In genomic region chr3:98080630-98081029, GRCm38 (mm10) we compare ENCODE assay signal across 15 mouse cellular contexts.
"Had no signal": no experiment of that assay in that cellular context is flagged by ENCODE, and none has a peak within 500 bp of the region (broad histone marks: within the 10 kb centered on the region; RNA-seq: fewer than 3 reads in every experiment).

No protein-coding gene starts in this region.

- H3K27me3 ChIP-seq: intestine, embryonic 15.5 days; kidney, embryonic 15.5 days; limb, embryonic 12.5 days; limb, embryonic 15.5 days had no signal

- ATAC-seq: intestine, embryonic 15.5 days had no signal

- H3K9ac ChIP-seq: intestine, embryonic 15.5 days; kidney, embryonic 15.5 days; limb, embryonic 12.5 days; limb, embryonic 15.5 days; liver, embryonic 14.5 days; lung, embryonic 14.5 days had no signal

- H3K4me3 ChIP-seq: intestine, embryonic 15.5 days; kidney, embryonic 15.5 days; limb, embryonic 12.5 days; limb, embryonic 15.5 days had no signal

- DNase-seq: kidney, adult 11 months; kidney, adult 8-10 months; kidney, postnatal 10 days; kidney, postnatal 36 days; left cerebral cortex, postnatal 4 days; lung, embryonic 14.5 days; lung, postnatal 10 days; midbrain, embryonic 14.5 days; thymus, postnatal 25 days had no signal

- H3K27ac ChIP-seq: intestine, embryonic 15.5 days; limb, embryonic 12.5 days; limb, embryonic 15.5 days; liver, embryonic 14.5 days had no signal

- H3K4me2 ChIP-seq: intestine, embryonic 15.5 days; kidney, embryonic 15.5 days; limb, embryonic 12.5 days; limb, embryonic 15.5 days; lung, embryonic 14.5 days; midbrain, embryonic 11.5 days had no signal

- H3K9me3 ChIP-seq: intestine, embryonic 15.5 days; kidney, embryonic 15.5 days; limb, embryonic 12.5 days; limb, embryonic 15.5 days had no signal
